Mouse (Mus musculus) megakaryocyte progenitor cell, adult 5-6 weeks (primary cell): ENCODE data around the gene Adtrp. TPM values are rescaled to one million over a fixed set of nuclear protein-coding genes. Genes with fewer than 3 reads are reported as not detected.

ENCODE experiments used
- ATAC-seq: replicated peaks from 2 replicates; pipeline ENCODE4 v1.8.0; 2016; ENCODE audit warnings: mild to moderate bottlenecking, moderate TSS enrichment, inconsistent platforms; ENCODE audit not compliant: poor library complexity
- total RNA-seq, 2 experiments: library from RNA; stranded (forward) in 1 of 2; stranded (reverse) in 1 of 2; fragments of 157-497, 149-512 nt in 1 of 2; fragments of 200-1000 nt in 1 of 2; gene quantifications; 2 replicates each; pipeline versions ENCODE4 v1.2.3 to v1.2.4; 2015 to 2017

Gene Adtrp
- 0.91 and 1.4 TPM in 2 replicates for total RNA-seq (2015)
- total RNA-seq (2017): 0.74 and 2.1 TPM in 2 replicates

- ATAC-seq: peak; percentile 60
Measured at GRCm38 (mm10) chr13:41847516-41848126, at the start of gene Adtrp. Gene Adtrp (minus strand): TSS chr13:41847684.

- no peak for ATAC-seq
Measured at GRCm38 (mm10) chr13:41892016-41892415, 44.5 kb upstream of the Adtrp start.

GRCm38 (mm10) chr13:41890618-41891017 lies 43.1 kb upstream of the Adtrp start:
- no peak for ATAC-seq

GRCm38 (mm10) chr13:41890111-41890600 lies 42.7 kb upstream of the Adtrp start:
- ATAC-seq: no peak

- ATAC-seq: no peak
Measured at GRCm38 (mm10) chr13:41888644-41889043, 41.2 kb upstream of the Adtrp start.

- no peak for ATAC-seq
Measured at GRCm38 (mm10) chr13:41886120-41886519, 38.6 kb upstream of the Adtrp start.

GRCm38 (mm10) chr13:41883665-41884291 lies 36.3 kb upstream of the Adtrp start:
- peak; percentile 94 for ATAC-seq

- ATAC-seq: no peak
Measured at GRCm38 (mm10) chr13:41881201-41881600, 33.7 kb upstream of the Adtrp start.

GRCm38 (mm10) chr13:41880525-41880924 lies 33.0 kb upstream of the Adtrp start:
- ATAC-seq: no peak

GRCm38 (mm10) chr13:41872686-41873085 lies 25.2 kb upstream of the Adtrp start:
- no peak for ATAC-seq

- no peak for ATAC-seq
Measured at GRCm38 (mm10) chr13:41872161-41872562, 24.7 kb upstream of the Adtrp start.

GRCm38 (mm10) chr13:41867533-41867932 lies 20.0 kb upstream of the Adtrp start:
- no peak for ATAC-seq

- ATAC-seq: peak; percentile 65
Measured at GRCm38 (mm10) chr13:41865575-41865974, 18.1 kb upstream of the Adtrp start.

GRCm38 (mm10) chr13:41865071-41865470 lies 17.6 kb upstream of the Adtrp start:
- ATAC-seq: no peak

GRCm38 (mm10) chr13:41860603-41861405 lies 13.3 kb upstream of the Adtrp start:
- ATAC-seq: no peak

- ATAC-seq: no peak
Measured at GRCm38 (mm10) chr13:41855206-41856185, 8.0 kb upstream of the Adtrp start.

GRCm38 (mm10) chr13:41850727-41851378 lies 3.4 kb upstream of the Adtrp start:
- no peak for ATAC-seq

- ATAC-seq: no peak
Measured at GRCm38 (mm10) chr13:41846516-41846915, 968 bp downstream of the Adtrp start.

- ATAC-seq: no peak
Measured at GRCm38 (mm10) chr13:41845013-41845412, 2.5 kb downstream of the Adtrp start.

GRCm38 (mm10) chr13:41844071-41844470 lies 3.4 kb downstream of the Adtrp start:
- ATAC-seq: no peak
